Mouse (Mus musculus): ENCODE measurements around the gene B3galt1. TPM values are rescaled to one million over a fixed set of nuclear protein-coding genes. Genes with fewer than 3 reads are reported as not detected.
A peak's percentile ranks its signal among the peaks of the same experiment; 100 is the strongest.

Gene B3galt1
- 0.56 TPM for polyA plus RNA-seq (2012; fragmentation: generic; extraction: Trizol)

GRCm38 (mm10) chr2:67565480-67566331, at the start of gene B3galt1:
Gene B3galt1, plus strand, starts transcription at chr2:67565871.
- Histone ChIP-seq H3K36me3 (ENCODE audit: control insufficient read depth, insufficient read depth) (no peaks in the 10 kb centered on the region), H3ac (ENCODE audit: control insufficient read depth, insufficient read length) (peak within 1 kb of the TSS; percentile 23), H3K4me2 (ENCODE audit: low read depth) (peak within 1 kb of the TSS; percentile 90), H3K4me3 (peak within 1 kb of the TSS; percentile 36), H3K27me3 (ENCODE audit: control insufficient read depth, insufficient read depth, insufficient read length) (no peaks in the 10 kb centered on the region), H3K79me2 (ENCODE audit: control insufficient read depth, insufficient read depth) (no peaks in the 10 kb centered on the region)
- TF ChIP-seq MYOD1 (IDR thresholded peaks at IDR 0.05; ENCODE audit: control insufficient read depth in 1 of 3, insufficient read length in 2 of 3, low read depth in 2 of 3) (peak in 1 of 3 experiments; percentile 21), TCF12 (IDR thresholded peaks at IDR 0.05; ENCODE audit: insufficient read depth, poor library complexity, severe bottlenecking) (no peak)

- no peaks in the 10 kb centered on the region for H3K36me3 ChIP-seq (ENCODE audit: control insufficient read depth, insufficient read depth)
- no peaks in the 10 kb centered on the region for H3K79me2 ChIP-seq (ENCODE audit: control insufficient read depth, insufficient read depth)
- H3ac ChIP-seq (ENCODE audit: control insufficient read depth, insufficient read length), result no peak overlapping the region
- no peak overlapping the region for H3K4me3 ChIP-seq
- H3K27me3 ChIP-seq (ENCODE audit: control insufficient read depth, insufficient read depth, insufficient read length), result peaks cover 4% of the 10 kb centered on the region
- no peak overlapping the region for H3K4me2 ChIP-seq (ENCODE audit: low read depth)
- no peak for TF ChIP-seq TCF3 (IDR thresholded peaks at IDR 0.05; ENCODE audit: insufficient read length, low read depth)
- no peak for TF ChIP-seq TCF12 (IDR thresholded peaks at IDR 0.05; ENCODE audit: insufficient read depth, poor library complexity, severe bottlenecking)
- no peak for TF ChIP-seq REST (IDR thresholded peaks at IDR 0.05; ENCODE audit: insufficient read depth, insufficient read length)
- TF ChIP-seq E2F4 (IDR thresholded peaks at IDR 0.05; ENCODE audit: insufficient read depth), result no peak
- TF ChIP-seq MYOD1 (IDR thresholded peaks at IDR 0.05; ENCODE audit: control insufficient read depth in 1 of 3, insufficient read length in 2 of 3, low read depth in 2 of 3), result no peak
- TF ChIP-seq CEBPB (IDR thresholded peaks at IDR 0.05; ENCODE audit: insufficient read depth, poor library complexity, severe bottlenecking), result no peak
- TF ChIP-seq POLR2AphosphoS2 (IDR thresholded peaks at IDR 0.05; ENCODE audit: insufficient read length, low read depth), result no peak
- no peak for TF ChIP-seq USF1 (IDR thresholded peaks at IDR 0.05; ENCODE audit: low read depth)
- TF ChIP-seq MAX (IDR thresholded peaks at IDR 0.05; ENCODE audit: low read depth), result no peak
- no peak for TF ChIP-seq SRF (IDR thresholded peaks at IDR 0.05; ENCODE audit: control insufficient read depth, insufficient read length, low read depth)
- no peak for TF ChIP-seq MYOG (IDR thresholded peaks at IDR 0.05; ENCODE audit: control insufficient read depth in 1 of 3, insufficient read depth in 1 of 3, insufficient read length in 2 of 3, low read depth in 2 of 3)
These were observed 49.3 kb upstream of the B3galt1 start for GRCm38 (mm10) chr2:67516405-67516804.

GRCm38 (mm10) chr2:67535347-67535746, 30.3 kb upstream of the B3galt1 start:
- H3ac ChIP-seq (ENCODE audit: control insufficient read depth, insufficient read length), result no peak overlapping the region
- H3K36me3 ChIP-seq (ENCODE audit: control insufficient read depth, insufficient read depth), result no peaks in the 10 kb centered on the region
- TF ChIP-seq USF1 (IDR thresholded peaks at IDR 0.05; ENCODE audit: low read depth), result no peak
- no peak for TF ChIP-seq TCF12 (IDR thresholded peaks at IDR 0.05; ENCODE audit: insufficient read depth, poor library complexity, severe bottlenecking)
- no peak for TF ChIP-seq REST (IDR thresholded peaks at IDR 0.05; ENCODE audit: insufficient read depth, insufficient read length)
- TF ChIP-seq SRF (IDR thresholded peaks at IDR 0.05; ENCODE audit: control insufficient read depth, insufficient read length, low read depth), result no peak
- TF ChIP-seq POLR2AphosphoS2 (IDR thresholded peaks at IDR 0.05; ENCODE audit: insufficient read length, low read depth), result no peak
- no peak for TF ChIP-seq E2F4 (IDR thresholded peaks at IDR 0.05; ENCODE audit: insufficient read depth)
- TF ChIP-seq CEBPB (IDR thresholded peaks at IDR 0.05; ENCODE audit: insufficient read depth, poor library complexity, severe bottlenecking), result no peak
- no peak for TF ChIP-seq MYOG (IDR thresholded peaks at IDR 0.05; ENCODE audit: control insufficient read depth in 1 of 3, insufficient read depth in 1 of 3, insufficient read length in 2 of 3, low read depth in 2 of 3)
- TF ChIP-seq MAX (IDR thresholded peaks at IDR 0.05; ENCODE audit: low read depth), result no peak
- no peak for TF ChIP-seq TCF3 (IDR thresholded peaks at IDR 0.05; ENCODE audit: insufficient read length, low read depth)
- TF ChIP-seq POLR2A (IDR thresholded peaks at IDR 0.05; ENCODE audit: insufficient read length, low read depth), result no peak
- TF ChIP-seq MYOD1 (IDR thresholded peaks at IDR 0.05; ENCODE audit: control insufficient read depth in 1 of 3, insufficient read length in 2 of 3, low read depth in 2 of 3), result no peak
- H3K27me3 ChIP-seq (ENCODE audit: control insufficient read depth, insufficient read depth, insufficient read length), result no peaks in the 10 kb centered on the region
- no peak overlapping the region for H3K4me2 ChIP-seq (ENCODE audit: low read depth)
- H3K4me3 ChIP-seq, result no peak overlapping the region
- H3K79me2 ChIP-seq (ENCODE audit: control insufficient read depth, insufficient read depth), result no peaks in the 10 kb centered on the region

- H3K36me3 ChIP-seq (ENCODE audit: control insufficient read depth, insufficient read depth), result no peaks in the 10 kb centered on the region
- no peaks in the 10 kb centered on the region for H3K79me2 ChIP-seq (ENCODE audit: control insufficient read depth, insufficient read depth)
- H3K4me3 ChIP-seq, result no peak overlapping the region
- H3K27me3 ChIP-seq (ENCODE audit: control insufficient read depth, insufficient read depth, insufficient read length), result no peaks in the 10 kb centered on the region
- H3K4me2 ChIP-seq (ENCODE audit: low read depth), result no peak overlapping the region
- no peak for TF ChIP-seq MYOD1 (IDR thresholded peaks at IDR 0.05; ENCODE audit: control insufficient read depth in 1 of 3, insufficient read length in 2 of 3, low read depth in 2 of 3)
- no peak for TF ChIP-seq SRF (IDR thresholded peaks at IDR 0.05; ENCODE audit: control insufficient read depth, insufficient read length, low read depth)
- TF ChIP-seq MAX (IDR thresholded peaks at IDR 0.05; ENCODE audit: low read depth), result no peak
- no peak for TF ChIP-seq POLR2A (IDR thresholded peaks at IDR 0.05; ENCODE audit: insufficient read length, low read depth)
- no peak overlapping the region for H3ac ChIP-seq (ENCODE audit: control insufficient read depth, insufficient read length)
These were observed 26.2 kb upstream of the B3galt1 start for GRCm38 (mm10) chr2:67539426-67539825.
